Mouse (Mus musculus) thymus, adult 2 months (tissue): ENCODE data around the gene H2-Oa. TPM values are rescaled to one million over a fixed set of nuclear protein-coding genes. Genes with fewer than 3 reads are reported as not detected.

ENCODE experiments used
- DNase-seq: peaks from one replicate; pipeline ENCODE4 v3.0.0; 2021
- H3K27ac ChIP-seq: fragments of 200-500 bp; 2 replicates; pipeline ENCODE4 v1.5.1; 2012; ENCODE audit warnings: low read length, control low read depth; ENCODE audit not compliant: control insufficient read depth, insufficient read depth
- H3K27me3 ChIP-seq: fragments of 200-500 bp; 2 replicates; pipeline ENCODE4 v1.6.1; 2012; ENCODE audit warnings: mild to moderate bottlenecking, low read length, moderate library complexity, mixed read lengths; ENCODE audit not compliant: control insufficient read depth, insufficient read depth
- H3K36me3 ChIP-seq: fragments of 200-500 bp; 2 replicates; pipeline ENCODE4 v1.6.1; 2012; ENCODE audit warnings: mild to moderate bottlenecking, low read length, moderate library complexity; ENCODE audit not compliant: control insufficient read depth, insufficient read depth
- H3K4me1 ChIP-seq: fragments of 200-500 bp; replicated peaks from 2 replicates; pipeline ENCODE4 v1.6.1; 2012; ENCODE audit warnings: low read length; ENCODE audit not compliant: control insufficient read depth, insufficient read depth
- H3K4me3 ChIP-seq: fragments of 200-500 bp; 2 replicates; pipeline ENCODE4 v1.5.1; 2012; ENCODE audit warnings: mild to moderate bottlenecking, low read length, control low read depth, moderate library complexity; ENCODE audit not compliant: control insufficient read depth, insufficient read depth
- CTCF ChIP-seq: fragments of 200-500 bp; IDR thresholded peaks from 2 replicates; pipeline ENCODE4 v1.5.1; 2012; ENCODE audit warnings: mild to moderate bottlenecking, control low read depth, low read length, moderate library complexity, borderline replicate concordance; ENCODE audit not compliant: control insufficient read depth, poor library complexity, insufficient read depth; ENCODE audit errors: extremely low read depth
- POLR2A ChIP-seq: fragments of 200-500 bp; IDR thresholded peaks from 2 replicates; pipeline ENCODE4 v1.6.1; 2012; ENCODE audit warnings: mild to moderate bottlenecking, low read length, control low read depth, moderate library complexity; ENCODE audit not compliant: control insufficient read depth, poor library complexity, insufficient read depth; ENCODE audit errors: extremely low read depth
- WGBS: fragments of 180-500 bp; shearing (Covaris S2); methylation state at CpG from one replicate; pipeline ENCODE4 v1.1.7; 2018; 5-methylcytosine and 5-hydroxymethylcytosine counted together
- polyA plus RNA-seq: library from polyadenylated mRNA; depleted of rRNA; stranded (reverse); fragments of >200 nt; gene quantifications from 2 replicates; pipeline ENCODE4 v1.2.3, GENCODE M21; 2012

Gene H2-Oa
- polyA plus RNA-seq, 1 experiment = 154 TPM

DNA sequence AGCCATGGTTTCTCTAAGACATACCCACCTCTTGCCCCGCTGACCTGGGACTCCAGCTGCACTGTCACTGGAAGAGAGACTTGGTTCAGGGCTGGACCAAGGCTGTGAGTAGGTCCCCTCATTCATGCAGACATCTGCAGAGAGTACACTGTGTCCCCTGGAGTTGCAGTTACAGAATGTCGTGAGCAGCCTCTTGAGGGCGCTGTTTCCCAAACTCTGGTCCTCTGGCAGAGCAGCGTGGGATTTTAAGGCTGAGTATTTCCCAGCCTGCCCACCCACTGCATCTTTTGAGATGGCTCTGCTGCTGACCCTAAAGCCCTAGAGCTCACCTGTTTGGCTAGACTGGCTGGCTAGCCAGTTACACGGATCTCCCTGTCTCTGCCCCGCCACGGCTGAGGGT, 1.2 kb upstream of the H2-Oa start:
- Histone ChIP-seq H3K36me3 (no peaks in the 10 kb centered on the region), H3K27me3 (no peaks in the 10 kb centered on the region), H3K4me3 (no peak overlapping the region), H3K27ac (no peak overlapping the region), H3K4me1 (peaks cover 44% of the 10 kb centered on the region)
- WGBS = 58% methylated on average over 7 of the region's 7 CpGs
- peak; percentile 58 for DNase-seq
- TF ChIP-seq CTCF (no peak), POLR2A (0 out of 2 replicates have a peak, but pooled peaks have one; percentile 11)

- H3K4me3 ChIP-seq = no peak overlapping the region
- peaks cover 49% of the 10 kb centered on the region for H3K4me1 ChIP-seq
- 35% methylated on average over 7 of the region's 7 CpGs for WGBS
- no peaks in the 10 kb centered on the region for H3K36me3 ChIP-seq
- DNase-seq = peak; percentile 61
- TF ChIP-seq CTCF = no peak
- TF ChIP-seq POLR2A = no peak
- H3K27me3 ChIP-seq = no peaks in the 10 kb centered on the region
- H3K27ac ChIP-seq = peak overlapping the region; percentile 94
These were observed 1.2 kb downstream of the H2-Oa start for GRCm38 (mm10) chr17:34093199-34093874.

DNA sequence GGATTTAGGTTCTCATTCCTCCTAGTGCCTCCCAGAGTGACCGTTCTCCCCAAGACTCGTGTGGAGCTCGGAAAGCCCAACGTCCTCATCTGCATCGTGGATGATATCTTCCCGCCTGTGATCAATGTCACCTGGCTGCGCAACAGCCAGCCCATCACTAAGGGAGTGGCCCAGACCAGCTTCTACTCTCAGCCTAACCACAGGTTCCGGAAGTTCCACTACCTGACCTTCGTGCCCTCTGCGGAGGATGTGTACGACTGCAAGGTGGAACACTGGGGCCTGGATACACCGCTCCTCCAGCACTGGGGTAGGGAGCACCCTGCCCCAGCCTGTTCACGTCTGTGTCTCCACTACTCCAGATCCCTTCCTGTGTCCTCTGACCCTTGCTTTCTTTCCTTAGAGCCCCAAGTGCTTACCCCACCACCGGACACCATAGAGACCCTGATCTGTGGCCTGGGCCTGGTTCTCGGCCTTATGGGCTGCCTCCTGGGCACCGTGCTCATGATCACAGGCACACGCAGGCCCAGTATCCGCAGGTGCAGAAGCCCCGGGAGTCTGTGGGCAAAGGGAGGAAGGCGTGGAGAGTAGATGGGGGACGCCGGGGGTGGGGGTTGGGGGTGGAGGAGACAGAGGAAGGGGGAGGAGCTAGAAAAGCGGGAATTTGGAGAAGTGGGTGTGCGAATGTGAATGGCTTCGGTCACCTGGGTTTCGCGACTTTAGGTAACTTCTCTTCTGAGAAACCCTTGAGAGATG, 2.3 kb downstream of the H2-Oa start:
- WGBS = 33% methylated on average over 27 of the region's 27 CpGs
- peaks cover 52% of the 10 kb centered on the region for H3K4me1 ChIP-seq
- no peaks in the 10 kb centered on the region for H3K27me3 ChIP-seq
- peak; percentile 39 for DNase-seq
- TF ChIP-seq POLR2A = no peak
- no peak for TF ChIP-seq CTCF
- H3K27ac ChIP-seq = peak overlapping the region; percentile 9; the same call in 1 of the 2 replicates
- peak overlapping the region; percentile 18; the same call in 1 of the 2 replicates for H3K4me3 ChIP-seq
- no peaks in the 10 kb centered on the region for H3K36me3 ChIP-seq

DNA sequence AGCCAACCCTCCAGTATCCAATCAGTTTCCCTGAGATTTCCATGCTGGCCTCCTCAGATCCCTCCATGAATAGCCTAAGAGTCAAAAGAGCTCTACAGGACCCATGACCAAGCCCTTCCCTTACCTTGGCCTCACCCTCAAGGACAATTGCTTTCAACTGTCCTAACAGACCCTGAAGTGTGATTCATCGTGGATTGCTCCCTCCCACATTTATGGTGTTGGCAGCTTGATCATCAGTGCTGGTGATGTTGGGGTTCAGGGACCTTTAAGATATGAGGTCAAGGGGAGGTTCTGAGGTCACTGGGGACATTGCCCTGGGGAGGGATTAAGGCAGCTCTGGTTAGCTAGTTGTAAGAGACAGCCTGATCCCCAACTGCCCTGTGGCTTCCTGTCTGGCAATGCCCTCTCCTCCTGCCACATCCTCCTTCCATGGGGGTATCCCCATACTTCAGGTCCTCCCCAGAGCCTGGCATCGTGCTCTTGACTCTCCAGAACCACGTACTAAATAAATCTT, 4.4 kb downstream of the H2-Oa start:
- Histone ChIP-seq H3K36me3 (no peaks in the 10 kb centered on the region), H3K4me3 (no peak overlapping the region), H3K27ac (no peak overlapping the region), H3K4me1 (peaks cover 51% of the 10 kb centered on the region), H3K27me3 (no peaks in the 10 kb centered on the region)
- TF ChIP-seq CTCF (no peak), POLR2A (no peak)
- WGBS = 23% methylated on average over 3 of the region's 3 CpGs
- DNase-seq = no peak

DNA sequence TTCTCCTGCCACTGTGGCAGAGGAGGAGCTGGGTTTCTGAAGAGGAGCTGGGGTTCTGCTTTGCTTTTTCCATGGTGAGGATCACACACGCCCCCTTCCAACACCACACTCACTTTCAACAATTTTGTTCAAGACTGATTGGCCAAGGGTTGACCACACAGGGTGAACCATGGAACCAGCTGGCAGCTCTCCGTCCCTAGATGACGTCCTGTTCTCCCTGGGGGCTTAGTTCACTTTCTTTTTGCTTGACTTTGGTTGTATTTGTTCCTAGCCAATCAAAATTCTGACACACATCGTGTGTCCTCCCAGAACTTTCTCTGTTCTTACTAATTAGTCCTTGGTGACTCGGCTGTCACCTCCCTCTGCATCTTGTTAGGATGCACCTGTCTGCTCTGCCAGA, 5.1 kb downstream of the H2-Oa start:
- H3K27ac ChIP-seq = no peak overlapping the region
- WGBS = 31% methylated on average over 5 of the region's 5 CpGs
- DNase-seq = no peak
- no peak overlapping the region for H3K4me3 ChIP-seq
- no peaks in the 10 kb centered on the region for H3K36me3 ChIP-seq
- no peaks in the 10 kb centered on the region for H3K27me3 ChIP-seq
- H3K4me1 ChIP-seq = peaks cover 49% of the 10 kb centered on the region
- no peak for TF ChIP-seq POLR2A

DNA sequence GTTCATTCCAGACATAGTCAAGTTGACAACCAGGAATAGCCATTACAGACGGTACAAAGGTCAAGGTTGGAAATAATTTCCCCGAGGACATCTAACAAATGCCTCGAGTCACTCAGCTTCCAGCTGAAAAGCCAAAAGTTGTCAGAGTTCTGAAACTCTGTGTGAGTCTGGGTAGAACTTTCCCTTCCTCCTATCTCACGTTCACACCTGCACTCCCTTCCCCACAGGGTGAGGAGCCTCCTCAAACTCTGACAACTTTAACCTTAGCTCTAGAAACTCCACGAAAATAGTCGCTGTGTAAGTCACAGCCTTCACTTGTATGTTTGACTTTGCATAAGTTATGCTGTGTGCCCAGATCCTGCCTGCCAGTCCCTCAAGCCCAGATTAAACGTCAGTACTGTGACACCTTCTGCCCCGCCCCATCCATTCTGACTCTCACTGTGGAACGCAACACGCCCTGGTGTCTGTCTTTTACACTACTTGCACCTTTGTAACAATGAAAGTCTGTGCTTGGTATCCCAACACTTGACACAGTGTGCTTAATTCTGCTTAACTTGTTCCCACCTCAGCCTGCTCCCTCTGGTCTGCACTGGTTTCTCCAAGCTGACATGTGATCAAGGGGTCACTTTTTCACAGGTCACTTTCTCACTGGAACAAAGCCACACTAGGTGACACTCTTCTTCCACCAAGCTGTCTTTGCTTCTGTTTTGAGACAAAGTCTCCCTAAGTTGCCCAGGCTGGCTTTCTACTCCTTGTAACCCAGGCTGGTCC, 6.8 kb downstream of the H2-Oa start:
- TF ChIP-seq POLR2A = no peak
- no peak for TF ChIP-seq CTCF
- WGBS = 57% methylated on average over 10 of the region's 10 CpGs
- Histone ChIP-seq H3K27me3 (no peaks in the 10 kb centered on the region), H3K4me1 (peaks cover 39% of the 10 kb centered on the region), H3K27ac (no peak overlapping the region), H3K4me3 (no peak overlapping the region), H3K36me3 (no peaks in the 10 kb centered on the region)
- no peak for DNase-seq
